Mouse (Mus musculus): ENCODE data around the gene Sfxn5.

DNA sequence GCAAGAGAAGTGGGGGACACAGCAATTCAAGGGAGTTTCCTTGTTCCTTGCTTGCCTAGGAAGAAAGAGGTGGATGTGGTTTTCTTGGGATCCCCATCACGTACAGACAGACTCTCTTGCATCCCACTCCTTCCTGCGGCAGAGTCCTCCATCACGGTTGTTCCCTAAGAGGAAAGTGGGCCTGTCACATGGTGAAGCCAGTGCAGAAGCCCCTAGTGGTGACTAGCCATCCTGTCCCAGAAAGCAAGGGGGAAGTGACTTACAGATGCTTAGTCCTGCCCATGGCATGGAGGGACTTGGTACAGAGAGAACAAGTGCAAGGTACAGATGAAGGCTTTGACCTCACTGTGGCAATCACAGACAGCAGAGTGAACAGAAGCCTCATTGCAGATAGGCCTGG is 79.9 kb downstream of the Sfxn5 start:
- TF ChIP-seq CTCF (IDR thresholded peaks at IDR 0.05; ENCODE audit: borderline replicate concordance, control insufficient read depth, extremely low read depth, insufficient read depth, low read length, poor library complexity), result no peak
- TF ChIP-seq POLR2A (IDR thresholded peaks at IDR 0.05; ENCODE audit: control insufficient read depth, extremely low read depth, insufficient read depth, low read length, poor library complexity), result no peak

All from thymus, adult 2 months (tissue).